Mouse (Mus musculus) myocyte (in vitro differentiated cells): ENCODE data around the gene Dcaf5. TPM values are rescaled to one million over a fixed set of nuclear protein-coding genes. Genes with fewer than 3 reads are reported as not detected.

Experiments
- H3K27me3 ChIP-seq: one replicate; pipeline ENCODE4 v1.6.1; 2011; ENCODE audit not compliant: control insufficient read depth, insufficient read depth, insufficient read length
- H3K36me3 ChIP-seq: one replicate; pipeline ENCODE4 v1.6.1; 2011; ENCODE audit not compliant: control insufficient read depth, insufficient read depth
- H3K4me2 ChIP-seq: one replicate; pipeline ENCODE4 v1.6.1; 2011; ENCODE audit warnings: low read depth, control low read depth
- H3K4me3 ChIP-seq: one replicate; pipeline ENCODE4 v1.5.1; 2011; ENCODE audit warnings: mild to moderate bottlenecking, control low read depth, moderate library complexity
- H3K79me2 ChIP-seq: one replicate; pipeline ENCODE4 v1.6.1; 2011; ENCODE audit not compliant: control insufficient read depth, insufficient read depth
- H3ac ChIP-seq: one replicate; pipeline ENCODE4 v1.6.1; 2011; ENCODE audit not compliant: control insufficient read depth, insufficient read length
- CEBPB ChIP-seq: IDR thresholded peaks from 2 replicates; pipeline ENCODE4 v1.6.1; 2011; ENCODE audit warnings: mild to moderate bottlenecking, moderate library complexity; ENCODE audit not compliant: poor library complexity, insufficient read depth, severe bottlenecking
- E2F4 ChIP-seq: IDR thresholded peaks from one replicate; pipeline ENCODE4 v1.6.1; 2011; ENCODE audit warnings: mild to moderate bottlenecking, control low read depth, moderate library complexity; ENCODE audit not compliant: insufficient read depth
- MAX ChIP-seq: IDR thresholded peaks from one replicate; pipeline ENCODE4 v1.6.1; 2011; ENCODE audit warnings: low read depth, mild to moderate bottlenecking, control low read depth
- MYOD1 ChIP-seq, 3 experiments: IDR thresholded peaks; one replicate each; pipeline ENCODE4 v1.6.1; 2011; ENCODE audit warnings: control low read depth in 2 of 3, low read depth in 2 of 3, mild to moderate bottlenecking in 2 of 3, moderate library complexity in 1 of 3; ENCODE audit not compliant: insufficient read length in 2 of 3, control insufficient read depth in 1 of 3
- MYOG ChIP-seq, 3 experiments: IDR thresholded peaks; one replicate each; pipeline ENCODE4 v1.6.1; 2011; ENCODE audit warnings: control low read depth in 2 of 3, low read depth in 2 of 3, mild to moderate bottlenecking in 2 of 3; ENCODE audit not compliant: insufficient read length in 2 of 3, control insufficient read depth in 1 of 3, insufficient read depth in 1 of 3
- POLR2A ChIP-seq: IDR thresholded peaks from one replicate; pipeline ENCODE4 v1.6.1; 2011; ENCODE audit warnings: low read depth, mild to moderate bottlenecking, control low read depth, moderate library complexity; ENCODE audit not compliant: insufficient read length
- POLR2AphosphoS2 ChIP-seq: IDR thresholded peaks from one replicate; pipeline ENCODE4 v1.6.1; 2011; ENCODE audit warnings: low read depth, control low read depth; ENCODE audit not compliant: insufficient read length
- REST ChIP-seq: IDR thresholded peaks from one replicate; pipeline ENCODE4 v1.6.1; 2011; ENCODE audit warnings: mild to moderate bottlenecking, control low read depth, moderate library complexity; ENCODE audit not compliant: insufficient read depth, insufficient read length
- SRF ChIP-seq: IDR thresholded peaks from one replicate; pipeline ENCODE4 v1.6.1; 2011; ENCODE audit warnings: low read depth; ENCODE audit not compliant: control insufficient read depth, insufficient read length
- TCF12 ChIP-seq: IDR thresholded peaks from one replicate; pipeline ENCODE4 v1.6.1; 2011; ENCODE audit warnings: mild to moderate bottlenecking, control low read depth; ENCODE audit not compliant: poor library complexity, insufficient read depth, severe bottlenecking
- TCF3 ChIP-seq: IDR thresholded peaks from one replicate; pipeline ENCODE4 v1.6.1; 2011; ENCODE audit warnings: low read depth, control low read depth; ENCODE audit not compliant: insufficient read length
- USF1 ChIP-seq: IDR thresholded peaks from one replicate; pipeline ENCODE4 v1.6.1; 2011; ENCODE audit warnings: low read depth, mild to moderate bottlenecking, control low read depth, moderate library complexity
- polyA plus RNA-seq: library from polyadenylated mRNA; unstranded; fragments of >200 nt; fragmentation: generic; extraction: Trizol; gene quantifications from one replicate; pipeline ENCODE4 v1.2.1, GENCODE M21; 2012; ENCODE audit warnings: missing spikeins

Gene Dcaf5
- polyA plus RNA-seq = 17.7 TPM

DNA sequence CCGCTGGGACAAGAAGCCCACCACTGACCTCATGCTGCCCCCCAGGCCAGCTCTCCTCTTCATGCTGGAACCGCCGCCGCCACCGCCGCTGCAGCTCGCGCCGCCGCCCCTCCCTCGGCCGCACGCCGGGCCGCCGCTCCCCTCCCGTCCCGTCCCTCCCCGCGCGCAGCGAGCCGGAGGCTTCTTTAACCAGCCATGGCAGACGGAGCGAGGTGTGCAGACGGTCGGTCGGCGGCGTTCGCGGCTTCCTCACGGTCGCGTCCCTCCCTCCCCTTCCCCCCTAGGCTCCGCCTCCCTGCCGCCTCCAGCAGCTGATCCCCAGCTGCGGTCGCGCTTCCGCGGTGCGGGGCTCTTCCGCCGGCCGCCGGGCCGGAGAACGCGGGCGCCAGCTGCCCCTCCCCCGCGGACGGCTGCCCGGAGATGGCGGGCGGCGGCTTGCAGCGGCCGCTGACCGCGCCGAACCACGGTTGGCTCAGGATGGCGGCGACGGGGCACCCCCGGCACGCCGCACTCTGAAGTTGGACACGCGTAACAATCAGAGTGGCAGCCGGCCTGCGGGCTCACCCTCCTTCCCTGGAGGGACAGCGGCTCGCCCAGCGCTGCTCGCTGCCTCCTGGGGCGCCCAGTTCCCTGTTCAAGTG is at the start of gene Dcaf5:
Gene Dcaf5, minus strand, starts transcription at position 266 of the 641 bp plus-strand sequence.
- Histone ChIP-seq H3K4me3 (peak within 1 kb of the TSS; percentile 97), H3K79me2 (peaks cover 34% of the 10 kb centered on the region), H3K36me3 (peaks cover 3% of the 10 kb centered on the region), H3K4me2 (peak within 1 kb of the TSS; percentile 69), H3K27me3 (no peaks in the 10 kb centered on the region), H3ac (peak within 1 kb of the TSS; percentile 62)
- TF ChIP-seq USF1 (no peak), SRF (no peak), REST (no peak), E2F4 (no peak), POLR2AphosphoS2 (peak; percentile 88), TCF12 (no peak), MYOG (IDR thresholded peaks at IDR 0.05; ENCODE audit: control insufficient read depth in 1 of 3, insufficient read depth in 1 of 3, insufficient read length in 2 of 3, low read depth in 2 of 3) (peak in 2 of 3 experiments; percentile 53 to 79), POLR2A (peak; percentile 97), MYOD1 (IDR thresholded peaks at IDR 0.05; ENCODE audit: control insufficient read depth in 1 of 3, insufficient read length in 2 of 3, low read depth in 2 of 3) (peak in 2 of 3 experiments; percentile 58 to 64), TCF3 (no peak), MAX (no peak), CEBPB (no peak)

DNA sequence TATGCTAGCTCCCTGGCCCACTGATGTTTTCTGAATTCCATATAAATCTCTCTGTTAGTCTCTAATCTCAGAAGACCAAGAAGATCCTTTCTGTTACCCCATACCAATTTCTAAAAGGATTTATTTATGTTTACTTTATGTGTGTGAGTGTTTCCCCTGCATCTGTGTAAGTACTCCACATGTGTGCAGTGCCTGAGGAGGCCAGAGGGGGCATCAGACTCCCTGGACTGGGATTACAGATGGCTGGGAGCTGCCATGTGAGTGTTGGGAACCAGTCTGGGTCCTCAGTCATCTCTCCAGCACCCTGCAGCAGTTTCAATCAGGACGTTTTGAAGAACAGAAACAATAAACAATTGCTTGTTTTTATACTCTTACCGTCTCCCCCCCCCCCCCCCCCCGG is 47.0 kb upstream of the Dcaf5 start:
- H3K4me3 ChIP-seq = no peak overlapping the region
- H3ac ChIP-seq = no peak overlapping the region
- no peak overlapping the region for H3K4me2 ChIP-seq
- TF ChIP-seq POLR2A (no peak), REST (no peak)
- no peaks in the 10 kb centered on the region for H3K27me3 ChIP-seq
- H3K79me2 ChIP-seq = no peaks in the 10 kb centered on the region
- no peaks in the 10 kb centered on the region for H3K36me3 ChIP-seq

GRCm38 (mm10) chr12:80479986-80480385 is 43.6 kb upstream of the Dcaf5 start:
- no peaks in the 10 kb centered on the region for H3K27me3 ChIP-seq
- no peak for TF ChIP-seq E2F4
- TF ChIP-seq TCF12 = no peak
- TF ChIP-seq POLR2AphosphoS2 = no peak
- TF ChIP-seq MAX = no peak
- H3K4me2 ChIP-seq = no peak overlapping the region
- H3K36me3 ChIP-seq = no peaks in the 10 kb centered on the region
- H3K79me2 ChIP-seq = no peaks in the 10 kb centered on the region
- H3K4me3 ChIP-seq = no peak overlapping the region
- H3ac ChIP-seq = no peak overlapping the region

DNA sequence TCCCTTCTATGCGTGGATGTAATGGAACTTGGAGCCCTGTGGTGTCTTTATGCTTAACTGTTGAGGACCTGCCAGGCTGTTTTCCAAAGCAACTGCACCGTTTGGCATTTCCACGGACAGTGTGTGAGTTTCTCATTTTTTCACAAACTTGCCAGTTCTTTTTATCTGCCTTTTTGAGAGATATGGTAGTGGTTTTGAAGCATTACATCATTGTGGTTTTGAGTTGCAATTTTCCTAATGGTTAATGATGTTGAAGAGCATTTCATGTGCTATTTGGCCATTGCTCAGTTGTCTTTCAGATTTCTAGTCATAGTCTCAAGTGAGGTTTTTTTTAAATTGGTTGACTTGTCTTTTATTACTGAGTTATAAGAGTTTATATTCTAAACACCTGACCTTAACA is 37.3 kb upstream of the Dcaf5 start:
- TF ChIP-seq TCF3 = no peak
- TF ChIP-seq POLR2AphosphoS2 = no peak
- TF ChIP-seq SRF = no peak
- TF ChIP-seq POLR2A = no peak
- TF ChIP-seq MYOG (IDR thresholded peaks at IDR 0.05; ENCODE audit: control insufficient read depth in 1 of 3, insufficient read depth in 1 of 3, insufficient read length in 2 of 3, low read depth in 2 of 3) = no peak
- TF ChIP-seq CEBPB = no peak
- TF ChIP-seq E2F4 = no peak
- TF ChIP-seq USF1 = no peak
- TF ChIP-seq REST = no peak
- no peak for TF ChIP-seq TCF12
- TF ChIP-seq MYOD1 (IDR thresholded peaks at IDR 0.05; ENCODE audit: control insufficient read depth in 1 of 3, insufficient read length in 2 of 3, low read depth in 2 of 3) = no peak
- no peak for TF ChIP-seq MAX
- no peaks in the 10 kb centered on the region for H3K36me3 ChIP-seq
- no peak overlapping the region for H3ac ChIP-seq
- no peak overlapping the region for H3K4me2 ChIP-seq
- no peaks in the 10 kb centered on the region for H3K27me3 ChIP-seq
- peaks cover 3% of the 10 kb centered on the region for H3K79me2 ChIP-seq
- no peak overlapping the region for H3K4me3 ChIP-seq

DNA sequence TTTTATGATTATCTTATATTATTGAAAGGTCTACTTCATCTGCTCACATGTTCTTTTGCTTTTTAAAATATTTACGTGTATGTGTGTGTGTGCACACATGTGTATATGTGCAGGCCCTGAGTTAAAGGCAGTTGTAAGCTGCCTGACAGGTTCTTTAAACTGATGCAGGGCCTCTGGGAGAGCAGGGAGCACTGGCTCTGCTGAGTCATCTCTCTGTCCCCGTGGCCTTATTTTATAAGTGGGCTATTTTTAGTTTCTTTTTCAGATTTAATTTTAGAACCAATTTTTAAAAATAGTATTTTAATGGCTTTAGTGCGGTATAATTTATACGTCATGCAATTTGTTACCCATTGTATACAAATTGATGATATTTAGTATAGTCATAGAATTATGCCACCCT is 35.5 kb upstream of the Dcaf5 start:
- H3K79me2 ChIP-seq = peaks cover 3% of the 10 kb centered on the region
- H3K27me3 ChIP-seq = no peaks in the 10 kb centered on the region
- H3K36me3 ChIP-seq = no peaks in the 10 kb centered on the region
- peak overlapping the region; percentile 29 for H3K4me2 ChIP-seq
- TF ChIP-seq USF1 (peak; percentile 5), TCF3 (no peak)
- H3K4me3 ChIP-seq = no peak overlapping the region
- no peak overlapping the region for H3ac ChIP-seq

DNA sequence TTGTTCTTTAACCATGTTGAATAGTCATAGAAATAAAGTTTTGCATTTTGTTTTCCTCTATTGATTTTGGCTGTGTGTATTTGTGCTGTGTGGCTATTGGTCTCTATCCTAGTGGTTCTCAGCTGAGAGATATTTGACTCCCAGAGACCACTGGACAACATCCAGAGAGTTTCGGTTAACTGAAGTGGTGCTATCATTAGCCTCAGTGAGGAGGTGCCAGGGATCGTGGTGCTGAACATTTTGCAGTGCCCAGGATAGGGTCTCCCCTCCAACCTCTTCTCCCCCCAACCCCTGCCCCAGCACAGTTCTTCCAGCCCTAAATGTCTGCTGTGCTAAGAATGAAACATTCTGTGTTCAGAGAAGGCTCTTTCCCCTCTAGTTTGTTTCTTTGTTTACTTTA is 33.8 kb upstream of the Dcaf5 start:
- peaks cover 3% of the 10 kb centered on the region for H3K79me2 ChIP-seq
- H3K4me2 ChIP-seq = no peak overlapping the region
- no peak overlapping the region for H3ac ChIP-seq
- no peak overlapping the region for H3K4me3 ChIP-seq
- TF ChIP-seq MYOD1 (IDR thresholded peaks at IDR 0.05; ENCODE audit: control insufficient read depth in 1 of 3, insufficient read length in 2 of 3, low read depth in 2 of 3) (no peak), CEBPB (no peak), TCF12 (no peak), TCF3 (no peak), SRF (no peak), POLR2A (no peak), MYOG (IDR thresholded peaks at IDR 0.05; ENCODE audit: control insufficient read depth in 1 of 3, insufficient read depth in 1 of 3, insufficient read length in 2 of 3, low read depth in 2 of 3) (no peak), POLR2AphosphoS2 (no peak), USF1 (no peak), E2F4 (no peak), MAX (no peak), REST (no peak)
- no peaks in the 10 kb centered on the region for H3K27me3 ChIP-seq
- no peaks in the 10 kb centered on the region for H3K36me3 ChIP-seq
